Mouse (Mus musculus) CH12F3 (cell line): ENCODE results near the gene Olfr549.

Experiments
- in situ Hi-C: fragments of 300-500 bp; cut with MboI; formaldehyde crosslinking; loops from 2 replicates; pipeline ENCODE4 v1.14.3; 2020; ENCODE audit warnings: low sequenced_read_pairs

Olfr549 gene

DNA sequence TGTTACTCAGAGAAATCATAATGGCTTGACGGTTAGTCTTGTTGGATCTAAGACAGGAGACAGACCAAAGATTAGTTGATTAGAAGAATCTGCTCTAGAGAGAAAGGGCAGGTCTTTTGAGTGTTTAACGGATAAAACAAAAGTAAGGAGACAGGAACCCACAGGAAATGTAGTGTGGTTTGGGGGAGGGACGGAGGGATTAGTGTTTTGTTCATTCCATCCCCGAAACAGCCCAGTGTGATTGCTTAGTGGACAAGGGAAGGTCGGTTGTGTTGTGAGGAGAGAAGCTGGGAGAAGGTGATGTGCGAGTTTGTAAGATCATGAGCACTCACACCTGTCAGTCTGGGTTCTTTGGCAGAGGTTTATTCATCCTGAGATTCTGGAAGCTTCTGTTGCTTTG, 26.3 kb downstream of the Olfr549 start:
- in situ Hi-C loops: no loop called here

DNA sequence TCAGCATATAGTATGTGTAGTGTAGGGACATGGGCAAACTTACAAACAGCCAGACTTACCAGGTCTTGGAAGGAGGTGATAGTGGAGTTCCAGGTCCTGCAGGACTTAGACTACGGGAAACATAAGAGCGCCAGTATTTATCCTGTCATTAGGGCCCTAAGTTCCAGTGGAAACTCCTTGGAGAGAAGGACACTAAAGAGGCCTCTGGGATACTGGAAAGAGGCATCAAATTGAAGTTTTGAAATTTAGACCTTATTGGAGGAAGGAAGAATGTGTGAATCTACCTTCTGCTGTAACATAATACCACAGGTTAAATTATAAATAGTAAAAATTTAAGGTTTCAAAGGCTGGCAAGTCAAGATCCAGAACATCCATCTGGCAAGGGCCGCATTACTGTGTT, 42.1 kb downstream of the Olfr549 start, which contains the start of gene Olfr551:
Gene Olfr551, minus strand, starts transcription at position 101 of the 400 bp plus-strand sequence.
- in situ Hi-C loops: no loop called here

DNA sequence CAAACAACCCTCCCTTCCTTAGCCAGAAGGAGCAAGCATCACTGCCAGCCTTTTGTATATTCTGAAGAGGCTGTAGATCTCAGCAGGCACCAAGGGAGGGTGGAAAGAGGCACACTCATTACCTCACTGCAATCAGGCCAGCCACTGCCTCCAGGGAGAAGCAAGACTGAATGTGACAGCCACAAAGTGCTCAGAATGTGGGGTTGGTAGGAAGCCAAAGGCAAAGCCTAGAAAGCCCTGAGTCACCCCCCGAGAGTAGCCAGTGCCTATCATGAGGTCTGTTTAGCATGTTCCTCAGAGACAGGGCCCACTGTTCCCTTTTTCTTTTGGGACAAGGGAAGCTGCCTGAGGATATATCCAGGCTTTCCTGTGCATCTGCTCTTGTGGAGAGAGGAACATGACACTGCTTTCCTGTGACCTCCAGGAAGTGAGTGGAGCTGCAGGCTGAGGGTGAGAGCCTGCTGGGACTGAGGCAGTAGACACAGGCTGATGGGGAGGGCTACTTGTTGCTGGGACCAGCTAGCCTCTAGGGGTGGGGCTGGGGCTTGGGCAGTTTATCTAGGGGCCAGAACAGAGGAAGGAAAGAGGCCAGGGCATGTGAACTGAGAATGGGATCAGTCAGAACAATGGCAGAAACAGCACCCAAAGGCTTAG, 47.8 kb downstream of the Olfr549 start, which contains the start of gene Olfr552:
Gene Olfr552, plus strand, starts transcription at position 393 of the 654 bp plus-strand sequence.
- in situ Hi-C loops: no loop called here
